Mouse (Mus musculus) embryo, embryonic 11 days (tissue): Measurements from ENCODE around the gene Rpl18a.

ENCODE experiments used
- DNase-seq: peaks from one replicate; pipeline ENCODE4 v3.0.0-alpha.2; 2015

Gene Rpl18a

DNA sequence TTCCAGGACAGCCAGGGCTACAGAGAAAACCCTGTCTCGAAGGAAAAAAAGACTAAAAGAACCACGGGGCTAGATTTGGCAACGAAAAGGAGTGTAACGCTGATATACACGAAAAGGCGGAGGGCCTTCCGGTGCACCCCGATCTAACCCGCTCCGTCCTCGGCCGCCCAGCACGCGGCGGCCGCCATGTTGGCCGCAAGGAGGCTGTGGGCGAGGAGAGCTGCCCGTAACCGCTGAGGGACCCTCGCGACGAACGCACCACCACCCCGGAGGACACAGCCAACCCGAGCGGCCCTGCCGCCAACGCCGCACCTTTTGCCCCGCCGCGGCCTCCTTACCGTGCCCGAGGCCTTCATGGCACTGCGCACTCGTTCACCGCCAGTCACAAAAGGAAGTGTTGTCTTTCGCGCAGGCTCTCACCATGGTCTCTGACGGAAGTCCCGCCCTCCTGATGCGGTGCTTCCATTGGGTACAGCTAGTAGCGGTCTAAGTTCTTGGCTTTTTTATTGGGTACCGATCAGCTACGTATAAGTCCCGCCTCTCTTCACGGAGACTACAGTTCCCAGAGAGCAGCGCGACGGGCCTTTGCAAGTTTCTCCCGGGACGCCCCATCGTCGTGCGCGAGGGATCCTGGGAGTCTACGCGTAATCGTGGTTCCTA is at the start of gene Rpl18a:
Rpl18a (minus strand) TSS at position 392 of the 660 bp plus-strand sequence.
- DNase-seq, result peak; percentile 99

DNA sequence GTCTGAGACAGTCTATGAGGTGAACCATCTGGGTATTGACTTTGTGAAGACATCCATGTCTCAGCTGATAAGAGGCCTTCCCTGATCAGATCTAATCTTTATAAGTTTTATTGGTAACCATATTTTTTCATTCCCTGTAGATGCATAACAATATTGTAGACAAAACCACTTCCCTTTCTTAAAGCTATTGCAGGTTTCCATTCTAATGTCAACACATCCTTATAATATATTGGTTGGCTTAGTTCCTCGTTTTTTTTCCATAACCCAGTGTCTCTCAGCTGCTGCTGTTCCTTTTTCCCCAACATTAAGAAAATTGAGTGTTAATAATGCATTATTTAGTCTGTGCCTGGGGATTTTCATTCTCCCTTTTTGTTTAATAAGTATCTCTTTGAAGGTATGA is 46.0 kb upstream of the Rpl18a start:
- no peak for DNase-seq

DNA sequence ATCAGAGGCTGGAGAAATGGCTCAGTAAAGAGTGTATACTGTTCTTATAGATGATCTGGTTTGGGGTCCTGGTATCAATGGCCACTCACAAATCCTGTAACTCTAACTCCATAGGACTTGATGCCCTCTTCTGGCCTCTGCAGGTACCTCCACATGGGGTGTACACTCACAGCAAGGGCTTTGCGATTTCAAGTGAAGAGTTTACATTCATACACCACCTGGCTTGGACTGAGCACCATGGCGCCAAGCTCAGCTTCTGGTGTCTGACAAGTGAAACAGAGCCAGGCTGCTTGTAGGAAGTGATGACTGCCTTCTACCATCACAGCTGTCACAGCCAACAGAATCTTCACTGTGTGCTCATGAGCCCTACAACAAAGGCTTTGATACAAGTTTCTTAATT is 44.3 kb upstream of the Rpl18a start:
- DNase-seq, result no peak

DNA sequence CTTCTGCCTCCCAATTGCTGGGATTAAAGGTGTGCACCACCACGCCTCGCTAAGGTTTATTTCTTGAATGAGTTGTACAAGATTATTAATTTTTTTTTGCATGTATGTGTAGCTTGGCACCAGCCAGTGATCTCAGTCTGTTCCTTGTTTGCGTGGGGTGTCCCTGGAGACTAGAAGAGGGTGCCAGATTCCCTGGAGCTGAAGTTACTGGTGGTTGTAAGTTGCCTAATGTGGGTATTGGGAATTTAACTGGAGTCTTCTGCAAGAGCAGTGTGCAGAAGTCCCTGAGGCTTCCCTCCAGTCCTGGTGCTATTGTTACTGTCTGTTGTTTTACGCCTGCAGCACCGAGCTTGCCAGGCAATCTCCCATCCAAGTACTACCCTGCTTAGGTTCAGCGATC is 40.0 kb upstream of the Rpl18a start:
- DNase-seq, result no peak

DNA sequence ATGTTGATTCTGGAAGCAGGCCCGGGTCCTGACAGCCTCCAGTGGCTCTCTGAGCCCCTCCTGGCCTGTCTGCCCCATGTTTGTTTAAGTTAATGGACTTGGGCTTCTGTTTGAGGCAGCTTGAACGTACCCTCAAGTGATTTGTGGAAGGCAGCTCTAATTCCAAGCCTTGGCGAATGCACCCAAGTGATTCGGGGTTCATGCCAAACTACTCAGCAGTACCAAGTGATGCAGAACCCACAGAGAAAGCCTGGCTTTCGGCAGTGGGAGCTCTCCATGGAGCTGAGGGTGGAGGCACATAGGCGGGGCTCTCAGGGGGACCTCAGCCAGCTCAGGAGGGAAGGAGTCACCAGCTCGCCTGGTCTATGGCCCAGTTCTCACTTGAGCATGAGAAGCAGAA is 37.6 kb upstream of the Rpl18a start:
- no peak for DNase-seq

DNA sequence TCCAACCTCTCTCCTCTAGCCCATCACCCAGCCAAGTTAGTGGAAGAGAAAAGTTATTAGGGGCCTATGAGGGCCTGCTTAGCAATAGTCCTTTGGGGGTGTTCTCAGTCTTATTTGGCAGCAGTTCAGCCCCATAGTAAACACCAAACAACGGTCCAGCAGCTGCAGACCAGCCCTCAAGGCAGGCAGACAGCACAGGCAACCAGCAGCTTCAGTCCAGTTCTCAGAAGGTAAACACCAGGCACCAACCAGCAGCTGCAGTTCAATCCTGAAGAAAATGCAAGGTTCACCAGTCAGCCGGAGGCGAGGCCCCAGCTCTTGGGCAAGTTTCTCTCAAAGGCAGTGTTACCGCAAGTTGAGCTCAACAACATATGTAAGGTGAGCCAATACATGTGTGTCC is 35.8 kb upstream of the Rpl18a start:
- no peak for DNase-seq

DNA sequence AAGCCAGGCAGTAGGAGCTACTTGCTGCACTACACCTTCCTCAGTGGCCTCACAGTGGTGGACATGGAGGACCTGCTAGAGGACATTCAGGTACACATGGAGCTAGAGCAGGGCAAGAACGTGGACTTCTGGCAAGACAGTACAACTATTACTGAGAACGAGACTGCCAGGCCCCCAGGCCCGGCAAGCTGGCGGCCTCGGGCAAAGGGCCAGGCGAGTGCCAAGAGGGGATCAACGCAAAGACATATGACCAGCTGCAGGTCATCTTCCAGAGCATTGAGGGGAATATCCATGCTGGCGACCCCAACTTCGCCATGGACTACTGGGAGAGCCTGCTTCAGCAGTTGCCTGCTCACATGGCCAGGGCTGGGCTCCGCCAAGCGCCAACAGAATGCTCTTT is 34.5 kb upstream of the Rpl18a start:
- DNase-seq, result no peak

DNA sequence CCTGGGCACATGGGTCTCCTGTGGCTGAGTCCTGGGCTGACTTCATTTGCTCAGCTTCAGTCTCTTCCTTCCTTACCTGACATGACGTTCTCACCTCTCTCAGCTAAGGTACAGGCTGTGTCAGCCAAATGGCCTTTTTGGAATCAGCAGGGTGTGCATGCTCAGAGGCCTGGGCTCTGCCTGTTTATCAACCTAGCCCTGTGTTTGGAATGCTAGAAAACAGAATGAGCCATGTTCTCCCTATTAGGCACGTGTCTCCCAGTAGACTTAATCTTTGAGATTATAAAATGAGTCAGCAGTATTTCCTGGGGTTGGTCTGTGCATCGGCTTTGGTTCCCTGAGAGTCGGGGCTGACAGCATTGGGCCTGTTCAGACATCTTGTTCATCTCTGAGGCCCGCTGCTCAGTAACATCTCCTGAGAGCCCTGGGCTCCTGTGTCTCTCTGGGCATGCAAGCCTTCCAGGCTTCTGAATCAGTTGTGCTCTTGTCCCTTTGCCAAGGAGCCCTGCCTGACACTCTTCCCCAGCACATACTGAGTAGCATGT is 31.6 kb upstream of the Rpl18a start:
- no peak for DNase-seq

DNA sequence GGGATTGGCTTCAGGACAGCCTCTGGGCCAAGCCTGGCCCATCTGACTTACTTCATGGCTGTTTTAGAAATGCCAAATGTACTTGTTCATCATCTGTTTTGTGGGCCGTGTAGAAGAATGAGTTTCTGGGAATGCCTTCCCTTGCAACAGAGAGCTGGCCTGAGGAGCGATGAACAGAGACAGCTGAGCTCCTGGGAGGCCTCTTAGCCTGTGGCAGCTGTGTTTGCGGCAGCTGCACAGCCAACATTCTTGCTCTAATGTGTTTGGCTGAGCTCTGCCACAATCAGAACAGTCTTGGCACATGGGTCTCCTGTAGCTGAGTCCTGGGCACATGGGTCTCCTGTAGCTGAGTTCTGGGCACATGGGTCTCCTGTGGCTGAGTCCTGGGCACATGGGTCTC is 30.9 kb upstream of the Rpl18a start:
- DNase-seq, result no peak

DNA sequence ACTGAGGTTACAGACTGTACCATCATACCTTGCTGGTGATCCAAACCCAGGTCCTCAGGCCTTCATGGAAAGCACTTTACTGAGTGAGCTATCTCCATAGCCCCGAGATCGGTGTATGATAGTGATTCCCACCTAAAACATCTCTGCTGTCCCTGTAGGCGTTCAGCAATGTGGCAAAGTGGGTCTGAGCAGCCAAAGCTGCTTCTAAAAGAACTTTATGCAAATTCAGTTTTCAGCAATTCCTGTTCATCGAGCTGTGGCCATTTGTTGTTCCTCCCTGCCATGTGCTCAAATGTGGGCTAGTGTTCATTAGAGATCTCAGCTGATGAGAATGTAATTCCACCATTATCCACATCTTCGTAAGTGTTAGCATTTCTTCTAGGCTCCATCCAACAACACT is 29.2 kb upstream of the Rpl18a start:
- DNase-seq, result no peak

DNA sequence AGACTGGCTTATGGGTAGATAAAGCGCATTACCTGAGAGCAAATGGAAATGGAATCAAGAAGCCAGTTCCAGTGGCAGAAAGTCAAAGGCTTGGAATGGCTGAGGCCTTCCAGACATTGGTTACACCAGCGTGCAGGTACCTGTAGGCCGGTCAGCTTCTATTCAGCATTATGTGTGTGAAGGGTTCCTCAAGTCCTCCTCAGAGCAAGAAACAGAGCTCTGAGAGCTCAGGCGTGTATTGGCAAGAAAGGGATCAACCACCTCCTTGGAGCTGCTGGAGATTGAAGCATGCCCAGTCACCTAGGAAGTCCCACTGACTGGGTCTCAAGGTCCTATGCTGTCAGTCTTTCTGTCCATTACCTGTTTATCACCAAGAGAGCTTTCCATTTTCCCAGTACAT is 28.5 kb upstream of the Rpl18a start:
- no peak for DNase-seq

DNA sequence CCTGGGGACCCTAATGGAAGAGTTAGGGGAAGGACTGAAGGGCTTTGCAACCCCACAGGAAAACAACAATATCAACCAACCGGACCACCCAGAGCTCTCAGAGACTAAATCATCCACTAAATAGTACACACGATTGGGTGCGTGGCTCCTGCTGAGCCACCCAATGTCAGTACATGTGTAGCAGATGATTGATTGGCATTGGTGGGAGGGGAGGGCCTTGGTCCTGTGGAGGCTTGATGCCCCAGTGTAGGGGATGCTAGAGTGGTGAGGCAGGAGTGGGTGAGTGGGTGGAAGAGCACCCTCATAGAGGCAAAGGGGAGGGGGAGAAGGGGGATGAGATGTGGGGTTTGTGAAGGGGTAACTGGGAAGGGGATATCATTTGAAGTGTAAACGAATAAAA is 26.9 kb upstream of the Rpl18a start:
- no peak for DNase-seq

DNA sequence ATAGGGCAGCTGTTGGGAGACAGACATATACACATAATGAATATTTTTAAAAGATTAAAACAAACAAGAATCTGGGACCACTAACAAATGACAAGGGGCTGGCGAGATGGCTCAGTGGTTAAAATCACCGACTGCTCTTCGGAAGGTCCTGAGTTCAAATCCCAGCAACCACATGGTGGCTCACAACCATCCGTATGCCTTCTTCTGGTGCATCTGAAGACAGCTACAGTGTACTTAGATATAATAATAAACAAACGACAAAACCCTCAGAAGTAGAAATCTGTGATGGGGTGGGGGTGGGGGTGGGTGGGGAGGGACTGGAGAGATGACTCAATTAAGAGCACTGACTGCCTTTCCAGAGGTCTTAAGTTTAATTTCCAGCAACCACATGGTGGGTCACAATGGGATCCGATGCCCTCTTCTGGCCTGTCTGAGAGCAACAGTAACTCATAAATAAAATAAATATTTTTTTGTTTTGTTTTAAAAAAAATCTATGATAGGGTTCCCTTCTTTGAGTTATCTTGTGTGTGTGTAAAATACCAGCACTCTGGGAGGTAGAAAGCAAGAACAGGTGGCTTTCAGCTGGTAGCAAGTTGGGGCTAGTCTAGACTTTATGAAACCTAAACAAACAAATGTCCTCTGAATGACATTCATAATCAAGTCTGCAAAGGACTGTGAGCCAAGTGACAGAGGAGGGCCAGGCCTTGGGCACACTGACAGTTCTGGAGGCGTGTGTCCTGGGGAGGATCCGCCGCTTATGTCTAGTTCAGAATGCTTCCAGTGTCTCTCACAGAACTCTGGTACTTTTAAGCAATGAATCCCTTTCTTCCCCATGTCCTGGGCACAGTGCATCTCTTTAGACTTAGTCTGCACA is 23.1 kb upstream of the Rpl18a start:
- no peak for DNase-seq

DNA sequence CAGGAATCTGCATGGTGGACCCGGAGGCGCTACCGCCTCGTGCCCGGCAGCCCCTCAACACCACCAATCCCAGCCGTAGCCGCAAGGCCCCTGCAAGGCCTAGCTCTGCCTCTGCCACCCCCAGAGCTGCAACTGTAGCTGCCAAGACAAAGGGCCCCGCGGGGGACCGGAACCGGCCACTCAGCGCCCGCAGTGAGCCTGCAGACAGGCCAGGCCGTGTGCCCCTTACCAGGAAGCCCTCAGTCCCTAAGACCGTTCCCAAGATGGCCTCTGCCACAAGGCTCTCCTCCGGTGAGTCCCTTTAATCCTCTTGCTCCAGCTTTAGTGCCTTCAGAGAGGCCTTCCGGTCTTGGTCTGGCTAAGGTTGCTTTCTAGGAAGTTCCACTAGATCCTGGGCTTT is 17.5 kb upstream of the Rpl18a start:
- DNase-seq, result no peak

DNA sequence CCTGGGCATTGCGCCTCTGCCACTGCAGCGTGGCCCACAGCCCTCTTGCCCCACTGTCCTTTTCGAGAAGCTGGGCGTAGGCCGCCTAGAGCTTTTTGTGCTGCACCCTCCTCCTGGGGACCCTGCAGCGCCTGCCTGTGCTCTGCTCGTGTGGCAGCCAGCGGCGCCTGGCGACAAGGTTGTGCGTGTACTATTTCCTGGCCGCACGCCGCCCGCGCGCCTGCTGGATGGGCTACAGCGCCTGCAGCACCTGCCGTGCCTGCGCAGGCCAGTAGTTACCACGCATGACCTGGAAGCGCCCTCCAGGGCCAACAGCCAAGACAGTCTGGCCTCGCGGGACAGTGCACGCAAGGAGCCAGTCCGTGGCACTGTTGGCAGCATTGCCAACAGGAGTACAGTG is 16.3 kb upstream of the Rpl18a start:
- DNase-seq, result no peak

DNA sequence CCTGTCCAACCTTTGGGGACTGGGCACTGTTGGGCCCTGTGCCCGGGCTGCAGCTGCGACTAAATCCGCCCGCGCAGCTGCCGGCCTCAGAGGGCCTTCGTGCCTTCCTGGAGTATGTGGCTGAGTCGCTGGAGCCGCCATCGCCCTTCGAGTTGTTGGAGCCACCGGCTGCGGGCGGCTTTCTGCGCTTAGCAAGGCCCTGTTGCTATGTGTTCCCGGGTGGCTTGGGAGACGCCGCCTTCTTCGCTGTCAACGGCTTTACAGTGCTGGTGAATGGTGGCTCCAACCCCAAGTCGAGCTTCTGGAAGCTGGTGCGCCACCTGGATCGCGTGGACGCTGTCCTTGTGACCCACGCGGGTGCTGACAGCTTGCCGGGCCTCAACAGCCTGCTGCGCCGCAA is 15.7 kb upstream of the Rpl18a start:
- DNase-seq, result no peak

DNA sequence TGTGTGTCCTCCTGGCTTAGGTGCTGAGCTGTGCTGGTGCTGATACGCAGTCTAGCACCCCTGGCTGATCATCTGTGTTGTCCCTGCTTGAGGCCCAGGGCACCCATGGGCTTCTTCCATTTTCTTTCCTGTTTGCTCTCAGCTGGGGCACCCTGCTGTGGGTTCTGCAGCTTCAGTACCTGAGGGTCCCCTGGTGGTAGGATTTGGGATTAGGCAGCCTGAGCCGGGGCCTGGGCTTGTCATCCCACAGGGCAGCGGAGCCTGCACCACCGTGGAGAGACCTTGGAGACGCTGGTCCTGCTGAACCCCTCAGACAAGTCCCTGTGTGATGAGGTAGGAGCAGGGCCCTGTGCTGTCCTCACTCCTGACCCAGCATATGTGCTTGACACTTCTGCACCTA is 14.4 kb upstream of the Rpl18a start:
- DNase-seq, result no peak

DNA sequence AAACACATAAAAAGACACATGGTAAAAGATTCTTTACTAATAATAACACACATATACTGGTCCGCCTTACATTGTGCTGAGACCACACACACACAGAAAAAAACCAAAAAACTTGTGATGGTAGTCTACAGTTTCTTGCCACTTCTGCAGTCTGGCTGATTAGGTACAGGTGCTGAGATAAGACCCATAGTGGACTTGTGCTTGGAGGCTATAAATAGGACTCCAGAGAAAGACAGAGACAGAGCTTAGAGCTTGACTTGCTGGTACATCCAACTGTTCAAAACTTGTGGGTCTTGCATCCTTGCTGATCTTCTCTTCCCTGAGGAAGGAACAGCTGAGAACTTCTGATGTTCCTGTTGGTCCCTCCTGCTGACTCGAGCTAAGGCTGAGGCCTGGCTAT is 10.3 kb upstream of the Rpl18a start:
- no peak for DNase-seq

DNA sequence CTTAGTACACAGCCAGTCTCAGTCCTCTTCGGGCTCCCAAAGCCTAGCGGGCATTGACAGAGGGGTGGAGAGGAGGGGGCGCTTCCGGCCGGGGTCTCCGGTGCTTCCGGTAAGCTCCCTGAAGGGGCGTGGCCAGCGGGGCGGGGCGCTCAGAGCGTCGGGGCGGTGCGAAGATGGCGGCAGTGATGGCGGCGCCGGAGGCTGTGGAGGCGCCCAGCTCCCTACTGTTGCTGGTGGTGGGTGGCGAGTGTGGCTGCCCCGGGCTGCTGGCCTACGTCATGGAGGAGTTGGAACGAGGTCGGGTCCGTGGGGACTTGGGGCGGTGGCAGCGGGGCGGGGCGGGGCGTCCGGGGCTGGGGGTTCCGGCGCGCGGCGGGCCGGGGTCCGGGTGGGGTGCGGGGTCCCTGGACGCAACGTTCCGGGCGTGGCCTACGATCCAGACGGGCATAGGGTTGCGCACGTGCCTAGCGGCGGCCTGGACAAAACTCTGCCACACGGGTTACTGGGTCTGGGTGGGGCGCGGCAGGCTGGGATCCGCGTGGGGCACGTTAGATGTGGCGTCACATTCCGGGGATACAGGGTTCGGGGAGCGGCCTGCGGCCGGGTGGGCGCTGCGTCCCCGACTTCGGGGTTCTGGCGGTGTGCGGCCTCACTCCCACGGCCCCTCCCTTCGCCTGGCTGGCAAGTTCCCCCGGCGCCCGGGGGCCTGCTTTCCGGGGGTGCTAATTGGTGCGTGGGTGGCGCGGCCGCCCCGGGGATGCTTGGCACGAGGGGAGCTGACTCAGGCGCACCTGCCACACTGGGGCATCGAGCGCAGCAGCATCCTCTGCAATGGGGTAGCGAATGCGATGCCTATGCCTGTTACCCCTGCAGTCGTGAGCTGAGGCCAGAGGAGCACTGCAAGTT is 8.9 kb upstream of the Rpl18a start, which contains the start of gene Map1s:
Map1s (plus strand) TSS at position 102 of the 906 bp plus-strand sequence.
- DNase-seq, result peak; percentile 97

DNA sequence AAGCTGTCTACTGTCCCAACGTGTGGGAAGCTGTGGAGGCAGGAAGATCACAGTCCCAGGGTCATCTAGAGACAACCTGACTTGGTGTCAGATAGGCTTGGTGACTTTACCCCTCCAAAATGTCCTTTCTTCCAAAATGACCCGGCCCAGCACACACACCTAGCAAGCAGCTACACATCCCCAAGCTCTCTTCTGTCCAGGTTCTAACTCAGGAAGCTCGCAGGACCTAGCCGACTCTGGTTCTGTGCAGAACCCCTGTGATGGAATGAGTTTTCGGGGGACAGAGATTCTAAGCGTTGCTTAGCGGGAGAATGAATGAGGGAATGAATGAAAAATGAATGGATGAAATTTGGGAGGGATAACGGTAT is 8.2 kb upstream of the Rpl18a start:
- DNase-seq, result no peak

DNA sequence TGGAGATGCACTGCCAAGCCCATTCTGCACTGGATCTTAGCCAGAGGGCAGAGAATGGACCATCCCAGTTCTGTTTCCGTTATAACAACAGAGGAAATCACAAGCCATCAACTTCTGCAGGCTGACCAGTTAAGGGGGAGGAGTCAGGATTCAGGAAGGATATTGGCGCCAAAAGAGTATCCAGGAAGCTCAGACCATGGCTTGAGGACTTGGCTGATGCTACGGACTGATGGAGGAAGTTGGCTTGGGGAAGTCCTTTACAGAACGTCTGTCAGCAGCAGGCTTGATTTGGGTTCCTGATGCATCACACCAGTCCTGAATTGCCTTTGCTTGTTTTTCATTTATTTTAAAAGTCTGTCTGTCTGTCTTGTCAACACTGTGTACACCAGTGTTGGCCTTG is 7.3 kb upstream of the Rpl18a start:
- no peak for DNase-seq

DNA sequence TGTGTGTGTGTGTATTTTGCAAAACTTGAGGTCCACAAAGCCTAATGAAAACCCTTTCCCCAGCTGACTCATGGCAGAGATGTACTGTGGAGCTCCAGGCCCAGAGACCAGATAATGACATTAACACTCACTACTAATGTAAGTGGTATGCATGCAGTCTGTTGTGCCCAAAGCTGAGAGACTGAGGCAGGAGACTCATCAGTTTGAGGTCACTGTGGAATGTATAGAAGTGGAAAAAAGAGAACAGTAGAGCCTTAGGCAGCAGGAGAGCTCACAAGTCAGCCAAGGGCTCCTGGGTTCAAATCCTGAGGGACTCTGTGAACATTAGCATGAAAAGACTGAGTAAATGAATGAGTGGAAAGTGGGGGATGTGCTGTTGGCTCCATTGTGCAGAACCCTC is 6.4 kb upstream of the Rpl18a start:
- no peak for DNase-seq

DNA sequence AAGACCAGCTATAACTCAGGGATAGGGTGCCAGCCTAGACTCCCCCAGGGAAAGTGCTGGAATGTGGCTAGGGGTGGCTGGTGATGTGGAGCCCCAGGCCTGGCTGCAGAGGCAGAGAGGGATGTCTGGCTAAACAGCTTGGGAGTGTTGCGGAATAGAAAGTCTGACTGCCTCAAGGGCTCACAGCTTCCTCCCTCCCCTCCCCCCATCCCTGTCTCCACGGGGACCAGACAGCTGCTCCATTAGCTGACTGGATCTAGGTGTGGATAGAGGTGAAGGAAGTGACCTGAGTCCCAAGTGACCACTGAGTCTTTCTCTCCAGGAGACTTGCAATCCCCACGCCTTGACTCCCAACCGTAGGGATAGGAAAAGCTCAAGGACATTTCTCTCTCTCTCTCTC is 5.9 kb upstream of the Rpl18a start:
- DNase-seq, result no peak
